Mouse (Mus musculus): ENCODE results near the gene Cpeb3. TPM values are rescaled to one million over a fixed set of nuclear protein-coding genes. Genes with fewer than 3 reads are reported as not detected.
A peak's percentile ranks its signal among the peaks of the same experiment; 100 is the strongest.
"Not testable (repeated sequence)": the region's sequence is repeated elsewhere in the genome, so short reads cannot be mapped to it uniquely, and the experiment has no call there.

Gene Cpeb3
- total RNA-seq, 2 experiments from 2014 or later, result 14.4 to 15.5 TPM

DNA sequence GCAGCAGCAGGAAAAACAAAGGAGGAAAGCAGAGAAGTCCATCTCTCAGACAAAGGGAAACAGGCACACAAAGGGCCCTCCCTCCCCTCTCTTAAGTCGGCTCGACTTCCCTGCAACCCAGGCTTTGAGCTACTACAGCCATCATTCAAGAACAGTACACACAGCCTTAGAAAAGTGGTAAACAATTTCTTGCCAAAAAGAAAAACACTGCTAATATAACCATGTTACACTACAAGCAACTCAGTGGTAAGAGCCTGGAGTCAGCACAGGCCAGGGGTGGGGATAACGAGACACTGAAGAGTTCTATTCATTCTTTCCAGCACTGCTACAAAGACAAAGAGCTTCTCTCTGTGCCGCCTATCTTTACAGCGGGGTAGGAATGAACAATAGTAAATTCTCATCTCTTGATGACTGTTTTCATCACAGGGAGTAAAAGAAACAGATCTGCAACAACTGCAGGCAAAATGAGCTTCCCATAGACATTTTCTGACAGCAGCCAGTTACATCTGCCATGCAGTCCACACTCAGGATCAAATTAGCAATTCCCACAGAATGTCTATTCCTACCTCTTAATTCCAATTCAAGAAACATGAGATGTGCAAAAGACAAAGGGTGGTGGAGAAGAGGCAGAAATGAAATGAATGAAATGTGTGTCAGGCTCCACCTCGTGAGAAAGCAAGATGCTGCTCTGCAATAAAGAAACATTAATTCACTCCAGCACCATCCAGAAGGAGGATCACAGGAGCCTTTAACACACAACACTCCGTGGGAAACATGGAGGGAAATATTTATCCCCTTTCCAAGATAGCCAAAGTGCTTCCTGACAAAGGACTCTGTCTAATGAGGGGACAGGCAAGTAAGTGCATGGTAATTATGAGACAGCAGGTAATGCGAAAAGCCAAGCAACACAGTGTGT is 118.0 kb downstream of the Cpeb3 start:
- no peak for DNase-seq (ENCODE audit: low spot score in 2 of 2)

DNA sequence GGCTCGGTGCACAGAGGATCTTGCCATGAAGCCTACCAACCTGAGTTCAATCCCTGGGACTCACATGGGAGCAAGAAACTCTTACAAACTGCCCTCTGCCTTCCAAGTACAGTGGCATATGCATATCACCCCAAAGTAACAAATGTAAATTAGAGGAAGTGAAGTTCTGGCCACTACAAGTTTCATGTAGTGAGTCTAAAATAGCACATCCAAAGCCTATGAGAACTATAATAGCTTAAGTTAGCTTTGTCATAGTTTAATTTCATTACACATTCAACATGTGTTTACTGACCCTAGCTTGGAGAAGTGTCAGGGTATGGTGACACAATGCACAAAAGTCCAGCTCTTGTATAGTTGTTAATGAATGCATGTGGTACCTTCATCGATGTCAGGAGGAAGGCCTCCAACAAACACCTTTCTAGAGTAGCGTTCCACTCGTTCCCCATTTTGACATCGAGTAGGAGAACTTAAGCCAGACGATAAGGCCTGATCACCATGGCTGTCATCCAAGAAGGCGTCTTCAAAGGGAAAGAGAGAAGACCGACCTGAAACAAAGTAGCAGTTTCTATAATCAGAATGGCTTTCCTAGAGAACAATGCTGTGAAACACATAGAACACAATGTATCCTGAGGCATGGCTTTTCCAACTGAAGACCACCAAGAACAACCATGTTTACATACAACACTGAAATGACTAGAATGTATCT is 120.2 kb downstream of the Cpeb3 start:
- DNase-seq (ENCODE audit: low spot score in 2 of 2), result no peak

GRCm38 (mm10) chr19:37084546-37084945 is 123.9 kb downstream of the Cpeb3 start:
- DNase-seq (ENCODE audit: low spot score in 2 of 2), result no peak

GRCm38 (mm10) chr19:37081467-37081866 is 126.9 kb downstream of the Cpeb3 start:
- no peak for DNase-seq (ENCODE audit: low spot score in 2 of 2)

GRCm38 (mm10) chr19:37079151-37079550 is 129.2 kb downstream of the Cpeb3 start:
- no peak for DNase-seq (ENCODE audit: low spot score in 2 of 2)

DNA sequence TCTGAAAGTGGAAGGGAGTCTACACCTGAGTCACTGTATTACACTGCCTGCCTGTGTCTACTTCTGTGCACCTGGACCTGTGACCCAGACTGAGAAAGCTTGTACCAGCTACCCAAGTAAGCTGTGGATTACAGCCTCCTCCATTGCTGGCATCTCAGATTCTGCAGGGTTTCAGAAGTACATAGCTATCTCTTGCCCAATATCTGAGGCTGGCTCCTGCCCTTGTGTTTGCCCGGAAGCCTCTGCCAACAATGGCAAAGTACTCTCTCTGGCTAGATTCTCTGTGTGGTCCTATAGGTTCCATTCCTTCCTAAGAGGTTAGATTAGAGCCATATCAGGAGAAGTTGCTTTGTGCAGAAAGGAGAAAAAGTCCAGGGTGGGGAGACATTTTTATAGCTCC is 129.8 kb downstream of the Cpeb3 start:
- no peak for DNase-seq (ENCODE audit: low spot score in 2 of 2)

DNA sequence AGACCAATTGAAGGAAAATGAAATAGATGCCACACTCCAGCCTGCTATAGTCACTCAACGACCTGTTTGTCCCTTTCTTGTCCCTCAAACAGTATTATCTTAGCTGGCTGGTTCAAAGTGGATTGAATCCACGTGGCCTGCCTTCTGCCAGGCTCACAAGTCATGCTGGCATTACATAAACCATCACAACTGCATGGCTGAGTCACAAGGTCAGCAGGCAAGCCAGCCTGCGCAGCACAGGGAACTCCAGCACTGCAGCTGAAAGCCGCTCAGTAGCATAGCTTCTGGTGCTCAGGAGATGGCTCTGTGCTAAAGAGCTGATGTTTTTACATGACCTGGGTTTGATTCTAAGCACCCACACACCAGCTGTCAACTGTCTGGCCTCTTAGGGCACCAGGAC is 130.3 kb downstream of the Cpeb3 start:
- DNase-seq (ENCODE audit: low spot score in 2 of 2), result peak; percentile 56 to 61

DNA sequence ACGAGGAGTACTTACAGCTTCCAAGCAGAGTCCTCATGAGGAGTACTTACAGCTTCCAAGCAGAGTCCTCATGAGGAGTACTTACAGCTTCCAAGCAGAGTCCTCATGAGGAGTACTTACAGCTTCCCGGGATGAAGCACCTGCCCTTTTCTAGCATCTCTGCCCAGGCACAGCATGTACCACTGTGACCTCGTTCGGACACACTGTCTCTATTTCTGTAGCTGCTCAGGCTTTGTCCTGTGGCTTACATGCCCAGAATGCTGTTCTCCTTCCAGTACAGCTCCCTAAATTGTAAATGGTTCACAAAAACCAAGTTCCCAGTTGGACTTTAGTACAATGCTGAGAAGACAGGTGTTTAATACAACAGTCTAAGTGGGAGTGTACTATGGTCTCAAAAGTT is 131.1 kb downstream of the Cpeb3 start:
- DNase-seq (ENCODE audit: low spot score in 2 of 2), result not testable (repeated sequence)

- DNase-seq (ENCODE audit: low spot score in 2 of 2), result no peak
These were observed 131.8 kb downstream of the Cpeb3 start for GRCm38 (mm10) chr19:37076646-37077045.

GRCm38 (mm10) chr19:37076116-37076515 is 132.3 kb downstream of the Cpeb3 start:
- DNase-seq (ENCODE audit: low spot score in 2 of 2), result no peak

GRCm38 (mm10) chr19:37075690-37076089 is 132.7 kb downstream of the Cpeb3 start:
- DNase-seq (ENCODE audit: low spot score in 2 of 2), result no peak

DNA sequence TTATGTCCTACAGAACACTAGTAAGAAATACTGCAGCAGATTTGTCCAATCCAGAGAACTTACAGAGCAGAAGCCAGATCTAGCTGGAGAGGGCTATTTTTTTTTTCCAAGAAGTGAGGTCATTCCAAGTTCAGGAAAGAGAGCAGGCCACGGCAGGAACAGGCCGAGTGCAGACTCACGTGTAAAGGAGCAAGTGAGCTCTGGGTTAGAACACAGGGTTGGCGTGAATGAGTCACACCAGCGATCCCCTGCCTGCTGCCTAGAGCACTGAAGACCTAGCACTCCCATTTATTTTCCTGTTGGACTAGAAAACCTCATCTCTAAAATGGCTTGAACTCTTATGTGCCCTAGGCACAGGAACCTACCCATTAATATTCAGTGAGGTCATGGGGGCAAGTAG is 133.7 kb downstream of the Cpeb3 start:
- DNase-seq (ENCODE audit: low spot score in 2 of 2), result no peak

GRCm38 (mm10) chr19:37074276-37074675 is 134.1 kb downstream of the Cpeb3 start:
- DNase-seq (ENCODE audit: low spot score in 2 of 2), result no peak

GRCm38 (mm10) chr19:37072871-37073629 is 135.4 kb downstream of the Cpeb3 start:
- no peak for DNase-seq (ENCODE audit: low spot score in 2 of 2)

DNA sequence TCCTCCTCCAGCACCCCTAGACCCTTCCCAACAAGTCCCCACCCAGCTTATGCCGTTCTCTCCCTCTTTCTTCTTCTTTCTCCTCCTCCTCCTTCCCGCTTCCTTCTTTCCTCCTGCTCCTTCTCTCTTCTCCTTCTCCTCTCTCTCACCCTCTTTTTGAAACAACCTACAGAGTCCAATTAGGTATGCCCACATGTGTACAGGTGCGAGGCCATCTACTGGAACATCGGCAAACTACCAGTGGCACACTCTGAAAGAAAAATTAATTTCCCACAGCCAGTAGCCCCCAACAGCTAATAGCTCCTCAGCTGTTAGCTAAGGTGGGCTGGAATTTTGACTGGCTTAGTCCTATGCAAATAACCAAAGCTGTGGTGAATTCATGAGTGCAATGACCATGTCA is 139.2 kb downstream of the Cpeb3 start:
- no peak for DNase-seq (ENCODE audit: low spot score in 2 of 2)

GRCm38 (mm10) chr19:37060078-37060477 is 148.3 kb downstream of the Cpeb3 start:
- no peak for DNase-seq (ENCODE audit: low spot score in 2 of 2)

DNA sequence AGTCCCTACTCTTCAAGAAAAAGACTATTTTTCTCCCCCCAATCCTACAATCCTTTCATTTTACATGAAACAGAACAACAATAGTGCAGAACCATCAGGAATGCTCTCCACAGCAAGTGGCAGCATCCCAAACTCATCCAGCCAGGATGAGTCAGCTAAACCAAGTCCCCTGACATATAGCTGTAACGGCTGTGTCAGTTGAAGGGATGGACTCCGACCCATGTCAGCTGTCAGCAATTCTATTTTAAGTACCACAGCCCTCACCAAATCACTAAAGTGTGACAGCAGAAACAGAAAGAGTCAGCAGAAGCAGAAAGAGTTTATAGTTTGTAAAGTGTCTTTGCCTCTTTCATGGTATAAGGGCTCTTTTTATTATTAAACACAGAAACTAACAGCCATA is 148.8 kb downstream of the Cpeb3 start:
- no peak for DNase-seq (ENCODE audit: low spot score in 2 of 2)

GRCm38 (mm10) chr19:37057161-37057905 is 151.1 kb downstream of the Cpeb3 start:
- DNase-seq (ENCODE audit: low spot score in 2 of 2), result no peak

GRCm38 (mm10) chr19:37055976-37056556 is 152.3 kb downstream of the Cpeb3 start:
- DNase-seq (ENCODE audit: low spot score in 2 of 2), result no peak

GRCm38 (mm10) chr19:37050643-37051345 is 157.6 kb downstream of the Cpeb3 start:
- peak; percentile 36 to 66 for DNase-seq (ENCODE audit: low spot score in 2 of 2)

Data from adrenal gland, adult 18-20 months (tissue).